Mouse (Mus musculus): ENCODE measurements around the gene Tbx20. TPM values are rescaled to one million over a fixed set of nuclear protein-coding genes. Genes with fewer than 3 reads are reported as not detected.

Gene Tbx20
- polyA plus RNA-seq, 1 experiment from 2014 or later: 46.8 TPM

DNA sequence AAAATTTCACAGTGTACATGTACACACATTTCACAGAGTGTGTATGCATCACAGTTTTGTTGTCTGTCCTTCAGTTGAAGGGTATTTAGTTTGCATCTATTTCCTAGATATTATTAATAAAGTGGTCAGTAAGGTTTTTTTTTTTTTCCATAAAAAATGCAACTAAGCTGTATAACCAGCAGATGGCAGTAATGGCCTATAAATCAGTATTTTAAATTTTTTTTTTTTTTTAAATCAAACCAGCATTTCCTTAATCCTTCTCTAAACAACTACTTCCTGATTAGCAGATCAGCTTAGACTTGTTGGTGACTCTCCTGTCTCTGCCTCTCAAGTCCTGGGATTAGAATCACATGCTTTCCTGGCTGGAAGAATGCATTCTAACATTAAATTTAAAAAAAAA lies 72.9 kb downstream of the Tbx20 start:
- no peak for DNase-seq (ENCODE audit: low spot score)
- peaks cover 3% of the 10 kb centered on the region; the same call in 1 of the 2 replicates for H3K9me3 ChIP-seq
- H3K4me1 ChIP-seq: no peaks in the 10 kb centered on the region
- H3K27ac ChIP-seq: no peak overlapping the region
- H3K27me3 ChIP-seq (ENCODE audit: insufficient read depth, poor library complexity, severe bottlenecking): no peaks in the 10 kb centered on the region
- no peak overlapping the region for H3K4me3 ChIP-seq
- H3K36me3 ChIP-seq: no peaks in the 10 kb centered on the region

DNA sequence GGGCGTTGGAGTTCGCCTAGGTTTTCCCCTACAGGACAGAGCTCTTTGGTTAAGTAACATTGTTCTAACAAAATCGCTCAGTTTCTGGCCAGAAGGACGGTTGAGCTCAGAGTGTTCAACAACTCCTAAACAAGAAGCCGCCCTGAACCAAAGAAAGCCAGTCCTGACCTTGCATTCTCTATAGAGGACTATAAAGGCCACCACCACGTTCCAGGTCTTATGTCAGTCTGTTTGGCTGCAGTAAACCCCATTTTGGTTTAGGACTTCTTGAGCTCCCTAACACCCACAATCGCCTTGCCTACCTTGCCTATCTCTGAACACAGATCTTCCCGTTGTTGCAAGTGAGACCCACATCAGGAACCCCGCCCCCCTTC lies 77.7 kb downstream of the Tbx20 start:
- Histone ChIP-seq H3K9me3 (peaks cover 3% of the 10 kb centered on the region; the same call in 1 of the 2 replicates), H3K27ac (no peak overlapping the region), H3K27me3 (ENCODE audit: insufficient read depth, poor library complexity, severe bottlenecking) (0 out of 2 replicates have a peak, but pooled peaks cover 3% of the 10 kb centered on the region), H3K4me1 (0 out of 2 replicates have a peak, but pooled peaks cover 2% of the 10 kb centered on the region), H3K4me3 (peak overlapping the region; percentile 68), H3K36me3 (no peaks in the 10 kb centered on the region)
- 16% methylated on average over 9 of the region's 9 CpGs for WGBS
- DNase-seq (ENCODE audit: low spot score): no peak

DNA sequence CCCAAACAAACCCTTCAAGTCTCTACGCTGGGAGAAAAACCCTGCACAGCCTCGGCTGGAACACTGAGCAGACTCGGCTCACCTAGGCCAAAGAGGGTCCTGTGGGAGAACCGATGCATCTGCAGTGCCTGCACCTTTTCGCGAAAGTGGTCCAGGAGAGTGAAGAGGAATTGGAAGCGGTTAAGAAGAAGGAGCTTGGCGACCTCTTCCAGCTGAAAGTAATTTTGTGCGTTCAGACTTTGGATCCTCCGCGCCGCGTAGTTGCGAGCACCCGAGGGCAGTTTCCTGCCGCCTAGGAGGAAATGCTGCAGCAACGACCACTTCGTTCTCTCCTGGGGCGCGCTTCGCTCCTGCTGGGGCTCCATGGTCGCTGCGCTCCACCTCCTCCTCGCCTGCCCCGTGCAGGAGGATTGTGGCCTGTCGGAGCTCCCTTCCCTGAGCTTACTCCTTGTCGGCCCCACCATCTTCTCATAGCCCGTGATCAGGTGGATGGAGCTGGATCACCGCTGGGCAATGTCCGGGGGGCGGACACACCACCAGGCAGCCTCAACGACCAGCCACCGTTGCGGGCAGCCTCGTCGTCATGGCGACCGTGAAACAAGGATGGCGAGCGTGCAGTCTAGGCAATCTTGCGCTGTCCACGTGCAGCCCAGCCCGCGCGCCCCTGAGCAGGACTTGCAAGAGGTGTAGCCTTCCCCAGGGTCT lies 78.3 kb downstream of the Tbx20 start, which contains the start of gene Dpy19l2:
Gene Dpy19l2, minus strand, starts transcription at position 594 of the 705 bp plus-strand sequence.
- Histone ChIP-seq H3K27ac (peak within 1 kb of the TSS; percentile 72), H3K36me3 (no peaks in the 10 kb centered on the region), H3K4me3 (peak within 1 kb of the TSS; percentile 68), H3K9me3 (peaks cover 3% of the 10 kb centered on the region; the same call in 1 of the 2 replicates), H3K4me1 (0 out of 2 replicates have a peak, but pooled peaks cover 2% of the 10 kb centered on the region), H3K27me3 (ENCODE audit: insufficient read depth, poor library complexity, severe bottlenecking) (0 out of 2 replicates have a peak, but pooled peaks cover 3% of the 10 kb centered on the region)
- DNase-seq (ENCODE audit: low spot score): peak; percentile 88
- 1% methylated on average over 45 of the region's 45 CpGs for WGBS

Other genes with a start within 250 kb of the Tbx20 start
- not detected in 2 replicates for gene Cypt4, start 149.1 kb downstream of the Tbx20 start, polyA plus RNA-seq (2016; fragmentation: Nextera tagmentation; extraction: Ambion mirVana)
- gene Dpy19l2, start 78.0 kb downstream of the Tbx20 start, polyA plus RNA-seq (2016; fragmentation: Nextera tagmentation; extraction: Ambion mirVana): 0.10 and 0.11 TPM in 2 replicates

All from heart, embryonic 10.5 days (tissue).